Mouse (Mus musculus): ENCODE measurements at regions not wholly inside any gene's neighbourhood (a gene's known extent, or its start where the extent isn't known, plus 50 kb on each side); places are given as distances from the start of the nearest gene placed in this dataset.

DNA sequence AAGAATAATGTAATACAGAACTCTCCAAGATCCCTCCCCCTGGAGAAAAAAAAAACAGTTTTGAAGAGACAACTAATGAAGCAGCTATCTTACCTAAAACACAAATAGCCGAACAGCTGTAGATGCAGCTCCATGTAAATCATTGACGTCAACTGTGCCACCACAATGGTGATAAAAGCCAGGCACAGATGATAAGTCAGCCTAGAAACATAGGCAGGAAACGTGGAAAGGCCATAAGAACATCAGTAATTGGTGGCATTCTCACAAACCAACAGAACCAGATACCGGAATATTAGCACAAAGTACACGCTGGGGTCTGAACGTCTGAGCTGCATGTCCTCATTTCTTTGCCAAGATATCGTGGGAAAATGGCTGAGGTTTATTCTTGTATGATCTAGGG, 51.2 kb upstream of the Gm45716 start:
- DNase-seq (ENCODE audit: low spot score), result no peak

All from ovary, adult 18-20 months (tissue).